Mouse (Mus musculus) layer of hippocampus, adult 8-10 months (tissue): ENCODE data around the gene Trim47. TPM values are rescaled to one million over a fixed set of nuclear protein-coding genes. Genes with fewer than 3 reads are reported as not detected.

Experiments used
- DNase-seq, 2 experiments: peaks; one replicate each; pipeline ENCODE4 v3.0.0; 2022; ENCODE audit warnings: low spot score in 2 of 2
- total RNA-seq, 4 experiments: library from RNA; stranded (reverse); gene quantifications; 2 replicates each; pipeline ENCODE4 v1.2.4; 2022

Trim47 gene
- total RNA-seq, 4 experiments from 2014 or later = 5.0 to 13.0 (median 8.2) TPM

GRCm38 (mm10) chr11:116063562-116063961, 63.4 kb downstream of the Trim47 start:
- DNase-seq = peak in 1 of 2 experiments; percentile 52

- DNase-seq = no peak
Observed at GRCm38 (mm10) chr11:116062521-116062920, 64.5 kb downstream of the Trim47 start.

DNA sequence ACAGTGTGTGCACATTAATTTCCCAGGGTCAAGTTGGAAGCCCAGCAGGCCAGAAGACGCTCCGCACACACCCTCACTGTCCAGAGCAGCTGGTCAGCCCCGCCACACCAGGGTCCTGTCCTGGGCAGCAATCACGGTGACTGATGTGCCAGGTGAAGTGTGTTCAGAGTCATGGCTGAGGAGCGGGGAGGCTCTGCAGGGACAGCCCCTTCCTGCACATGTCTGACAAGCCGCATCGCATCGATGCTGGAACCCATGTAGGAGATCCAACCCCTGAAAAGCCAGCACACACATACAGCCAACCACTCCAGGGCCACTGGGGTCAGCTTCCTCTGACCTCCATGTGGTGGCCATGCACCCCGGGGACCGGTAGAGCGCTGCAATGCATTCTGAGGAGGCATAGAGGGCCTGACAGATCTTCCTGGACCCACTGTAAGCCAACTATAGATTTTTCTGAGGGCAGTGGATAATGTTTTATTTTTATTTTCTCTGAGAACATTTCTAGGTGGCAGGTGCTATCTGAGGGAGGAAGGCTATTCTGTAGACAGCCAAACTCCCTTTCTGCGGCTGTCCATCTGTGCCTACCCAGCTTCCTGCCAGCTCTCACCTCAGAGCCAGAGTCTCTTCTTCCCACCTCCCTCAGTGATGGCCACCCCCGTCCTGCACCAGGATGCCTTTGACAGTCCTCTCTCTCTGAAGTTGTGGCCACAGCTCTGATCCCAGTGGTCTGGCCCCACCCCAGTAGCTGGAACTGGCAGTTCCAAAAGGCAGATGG, 65.2 kb downstream of the Trim47 start:
- DNase-seq = peak in 1 of 2 experiments; percentile 48

- no peak for DNase-seq
Observed at GRCm38 (mm10) chr11:116060596-116060995, 66.4 kb downstream of the Trim47 start.

GRCm38 (mm10) chr11:116059691-116060025, 67.4 kb downstream of the Trim47 start:
- no peak for DNase-seq

- DNase-seq = no peak
Observed at GRCm38 (mm10) chr11:116058868-116059690, 67.9 kb downstream of the Trim47 start.

- DNase-seq = peak in 1 of 2 experiments; percentile 69
Observed at GRCm38 (mm10) chr11:116058022-116058614, 68.9 kb downstream of the Trim47 start.

DNA sequence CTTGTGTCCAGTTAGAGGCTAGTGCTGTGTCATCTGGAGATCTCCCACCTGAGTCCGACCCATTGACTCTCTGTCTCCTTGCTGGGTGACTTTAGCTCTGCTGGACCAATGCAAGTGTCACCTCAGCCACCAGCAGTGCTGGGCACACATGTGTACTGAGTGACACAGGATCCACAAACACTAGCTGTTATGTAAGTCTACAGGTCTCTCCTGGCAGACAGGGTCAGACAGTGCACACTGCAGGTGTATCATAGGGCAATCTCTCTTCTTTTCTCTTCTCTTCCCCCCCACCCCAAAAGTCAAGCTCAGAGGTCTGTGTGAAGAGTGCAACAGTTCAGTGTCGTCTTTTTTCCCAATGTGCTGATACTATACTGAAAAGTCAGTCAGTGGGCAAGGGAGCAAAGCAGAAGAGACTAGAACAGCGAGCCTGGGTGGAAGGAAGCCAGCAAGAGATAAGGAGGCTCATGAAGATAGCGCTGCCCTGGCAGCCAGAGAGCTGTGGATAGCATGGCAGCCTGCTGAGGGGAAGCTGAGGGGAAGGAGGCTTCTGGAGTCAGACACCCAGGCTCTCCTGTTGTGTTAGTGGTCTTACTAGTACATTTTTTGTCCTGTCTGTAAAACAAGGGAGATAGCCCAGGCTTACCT, 69.7 kb downstream of the Trim47 start:
- DNase-seq = no peak

GRCm38 (mm10) chr11:116055873-116056272, 71.1 kb downstream of the Trim47 start:
- DNase-seq = no peak

Other genes with a start within 250 kb of the Trim47 start
- gene Smim5, start 227.2 kb downstream of the Trim47 start, total RNA-seq = under 1 TPM; 0.57 to 0.96 (median 0.66) TPM
- gene Smim6, start 215.2 kb downstream of the Trim47 start, total RNA-seq = not detected
- 10 to 100 TPM; 39.7 to 60.3 (median 44.3) TPM for gene Sap30bp, start 193.9 kb downstream of the Trim47 start, total RNA-seq
- gene Recql5, start 193.7 kb downstream of the Trim47 start, total RNA-seq = 10 to 100 TPM; 27.4 to 32.5 (median 30.3) TPM
- 10 to 100 TPM in 3 of 4 experiments, 1 to 10 TPM in 1; 6.7 to 13.0 (median 11.3) TPM for gene Itgb4, start 152.5 kb downstream of the Trim47 start, total RNA-seq
- 10 to 100 TPM; 11.6 to 20.7 (median 16.1) TPM for gene Galk1, start 114.5 kb downstream of the Trim47 start, total RNA-seq
- gene H3f3b, start 99.2 kb downstream of the Trim47 start, total RNA-seq = 100 to 1,000 TPM; 243 to 308 (median 280) TPM
- 10 to 100 TPM; 26.3 to 31.6 (median 28.2) TPM for gene Unk, start 96.9 kb downstream of the Trim47 start, total RNA-seq
- 1 to 10 TPM; 1.5 to 3.6 (median 2.3) TPM for gene Unc13d, start 49.2 kb downstream of the Trim47 start, total RNA-seq
- 100 to 1,000 TPM; 387 to 440 (median 429) TPM for gene Wbp2, start 40.2 kb downstream of the Trim47 start, total RNA-seq
- gene Trim65, start 3.9 kb upstream of the Trim47 start, total RNA-seq = 1 to 10 TPM; 7.2 to 10.0 (median 7.9) TPM
- 10 to 100 TPM; 56.1 to 66.6 (median 62.8) TPM for gene Mrpl38, start 11.7 kb upstream of the Trim47 start, total RNA-seq
- gene Fbf1, start 41.0 kb upstream of the Trim47 start, total RNA-seq = 100 to 1,000 TPM in 1 of 4 experiments, 10 to 100 TPM in 3; 73.7 to 111 (median 92.3) TPM
- gene Ten1, start 71.6 kb upstream of the Trim47 start, total RNA-seq = 10 to 100 TPM; 29.4 to 43.7 (median 38.7) TPM
- 100 to 1,000 TPM; 124 to 134 (median 130) TPM for gene Acox1, start 71.8 kb upstream of the Trim47 start, total RNA-seq
- gene Evpl, start 110.9 kb upstream of the Trim47 start, total RNA-seq = 1 to 10 TPM in 2 of 4 experiments, under 1 TPM in 2; 0.85 to 1.4 (median 1.1) TPM
- gene Srp68, start 147.0 kb upstream of the Trim47 start, total RNA-seq = 10 to 100 TPM; 61.1 to 71.3 (median 66.1) TPM
- not detected for gene Galr2, start 153.7 kb upstream of the Trim47 start, total RNA-seq
- gene Exoc7, start 180.0 kb upstream of the Trim47 start, total RNA-seq = 100 to 1,000 TPM in 1 of 4 experiments, 10 to 100 TPM in 3; 82.4 to 103 (median 88.9) TPM
- 1 to 10 TPM; 4.5 to 7.4 (median 6.2) TPM for gene Foxj1, start 208.2 kb upstream of the Trim47 start, total RNA-seq